Mouse (Mus musculus) R1 (cell line): ENCODE measurements around the gene Kit.

Experiments
- DNase-seq: peaks from one replicate; pipeline ENCODE4 v3.0.0-alpha.2; 2018; ENCODE audit warnings: low read depth, low spot score

Gene Kit

DNA sequence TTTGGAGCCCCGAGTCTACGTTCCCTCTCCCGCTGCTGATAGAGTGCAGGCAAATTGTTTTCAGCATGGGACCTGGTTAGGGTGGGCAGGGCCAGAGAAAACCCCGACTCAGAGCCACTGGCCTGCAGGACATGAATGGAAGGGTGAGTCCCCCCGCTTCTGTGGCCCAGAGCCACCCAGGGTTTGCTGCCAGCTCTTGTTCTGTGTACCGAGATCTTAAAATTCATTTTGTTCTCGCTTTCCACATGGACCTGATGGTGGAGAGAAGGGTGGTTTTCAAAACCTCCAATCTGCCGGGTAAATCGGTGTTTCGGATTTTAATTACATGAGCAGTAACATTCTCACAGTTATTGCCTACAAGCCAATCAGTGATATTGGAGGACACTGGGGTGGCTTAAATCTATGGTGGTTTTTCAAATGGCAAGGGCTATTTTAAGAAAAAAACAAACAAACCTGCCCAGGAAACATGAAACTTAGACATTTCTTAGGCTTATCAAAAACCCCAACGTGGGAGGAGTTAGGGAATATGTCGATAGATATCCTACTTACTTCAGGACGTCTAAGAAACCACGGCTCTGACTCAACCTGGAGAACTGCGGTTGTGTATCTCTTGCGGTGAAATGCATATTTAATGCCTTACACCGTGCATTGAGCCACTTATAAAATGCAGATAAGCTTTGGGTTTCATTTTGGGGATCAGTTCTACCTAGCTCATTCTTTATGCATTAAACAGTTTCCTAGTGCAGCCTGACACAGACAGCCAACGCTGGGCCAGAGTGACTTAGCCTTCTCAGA is 58.3 kb downstream of the Kit start:
- no peak for DNase-seq

DNA sequence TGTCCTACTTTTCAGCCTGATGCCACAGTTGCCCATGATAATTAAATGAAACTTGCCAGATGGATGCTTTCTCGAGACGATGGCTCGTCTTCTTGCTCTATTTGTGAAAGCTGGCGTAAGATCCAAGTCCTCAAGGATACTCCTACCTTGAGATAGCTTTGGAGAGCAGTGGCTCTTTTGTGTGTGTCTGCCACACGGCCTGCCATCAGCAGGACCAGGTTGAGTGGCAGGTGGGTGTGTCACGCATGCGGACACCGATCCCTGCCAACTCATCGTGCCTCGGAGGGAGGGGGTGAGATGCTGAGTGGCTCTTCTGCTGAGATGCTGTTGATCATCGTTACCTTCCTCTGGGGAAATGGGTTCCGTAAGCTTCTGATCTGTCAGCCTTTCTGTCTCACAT is 60.7 kb downstream of the Kit start:
- DNase-seq: no peak

DNA sequence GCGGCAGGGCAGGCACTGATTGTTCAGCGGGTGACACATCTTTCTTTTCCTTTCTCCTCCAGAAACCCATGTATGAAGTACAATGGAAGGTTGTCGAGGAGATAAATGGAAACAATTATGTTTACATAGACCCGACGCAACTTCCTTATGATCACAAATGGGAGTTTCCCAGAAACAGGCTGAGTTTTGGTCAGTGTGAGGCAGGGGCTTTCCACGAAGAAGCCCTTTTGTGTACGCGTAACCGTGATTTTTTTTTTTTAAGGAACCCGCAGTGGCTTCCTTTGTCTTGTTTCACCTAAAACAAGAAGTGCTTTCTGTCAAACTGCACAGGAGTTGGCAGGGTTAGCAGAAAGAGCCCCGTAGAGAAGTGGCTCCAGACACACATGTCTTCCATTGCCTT is 65.9 kb downstream of the Kit start:
- no peak for DNase-seq

DNA sequence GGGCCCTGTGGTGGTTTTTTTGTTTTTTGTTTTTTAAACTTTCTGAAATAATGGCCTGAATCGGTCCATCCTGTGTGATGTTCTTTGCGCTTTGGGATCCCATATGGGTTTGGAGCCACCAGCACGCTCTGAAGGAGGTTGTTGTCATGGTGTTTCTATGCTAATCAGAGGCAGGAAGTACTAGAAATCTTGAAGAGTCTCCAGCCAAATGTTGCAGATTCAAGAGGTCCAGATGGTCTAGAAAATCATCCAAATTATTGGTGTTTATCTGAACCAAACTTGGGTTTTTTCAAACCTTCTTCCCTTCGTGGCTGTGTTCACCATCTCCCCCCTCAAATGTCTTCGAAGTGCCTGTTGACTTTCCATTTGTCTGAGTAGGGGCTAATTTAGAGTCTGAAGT is 72.3 kb downstream of the Kit start:
- no peak for DNase-seq

DNA sequence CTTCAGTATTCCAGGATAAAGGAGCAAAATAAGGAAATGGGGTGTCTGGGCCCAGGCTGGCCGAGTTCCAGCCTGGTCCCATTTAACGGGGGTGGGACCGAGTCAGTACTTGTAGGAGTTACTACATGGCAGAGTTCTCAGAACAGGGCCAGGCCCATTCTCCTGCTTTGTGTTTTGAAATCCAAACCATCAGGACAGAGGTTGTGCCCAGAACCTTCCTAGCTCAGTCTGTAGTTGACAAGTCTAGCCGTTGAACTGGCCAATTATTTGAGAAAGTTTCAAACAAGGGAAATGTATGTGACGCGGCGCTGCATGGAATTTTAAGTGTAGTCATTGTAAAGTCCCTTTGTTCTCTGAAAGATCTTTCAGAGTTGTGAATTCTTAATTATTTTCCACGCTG is 75.8 kb downstream of the Kit start:
- DNase-seq: no peak

DNA sequence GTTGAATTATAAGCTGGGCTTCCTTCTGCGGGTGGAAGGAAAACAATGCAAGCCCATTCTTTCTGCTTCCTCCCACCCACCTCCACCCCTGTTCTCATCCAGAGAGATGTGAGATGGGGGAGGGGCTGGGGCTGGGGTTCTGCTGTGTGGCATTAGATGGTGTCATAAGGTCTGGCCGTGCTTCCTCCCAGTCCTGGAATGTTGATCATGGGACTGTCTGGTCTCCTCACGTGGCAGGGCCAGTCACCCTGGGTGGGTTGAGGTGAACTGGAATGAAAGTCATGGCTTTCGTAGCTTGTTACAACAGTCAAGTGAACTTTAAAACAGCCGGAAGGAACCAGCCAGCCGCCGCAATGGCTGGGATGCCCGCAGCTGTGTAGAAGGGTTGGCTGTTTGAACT is 78.7 kb downstream of the Kit start:
- peak; percentile 45 for DNase-seq

DNA sequence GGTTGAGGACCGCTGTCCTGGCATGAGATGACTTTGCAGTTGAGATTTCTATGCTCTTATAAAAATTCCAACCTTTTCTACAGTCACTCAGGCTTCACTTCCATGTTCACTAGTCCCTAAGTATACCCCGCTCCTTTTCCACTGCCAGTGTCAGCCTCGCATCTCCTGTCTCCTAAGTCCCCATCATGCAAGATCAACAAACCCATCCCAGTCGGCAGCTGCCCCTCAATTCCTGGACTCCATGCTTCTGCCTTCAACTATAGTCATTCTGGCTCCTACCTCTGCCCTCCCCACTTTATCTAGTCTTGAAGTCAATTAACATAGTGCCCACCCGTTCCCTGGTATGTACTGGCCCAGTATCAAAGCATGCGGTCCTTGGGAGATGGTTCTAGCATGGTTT is 83.9 kb downstream of the Kit start:
- no peak for DNase-seq

DNA sequence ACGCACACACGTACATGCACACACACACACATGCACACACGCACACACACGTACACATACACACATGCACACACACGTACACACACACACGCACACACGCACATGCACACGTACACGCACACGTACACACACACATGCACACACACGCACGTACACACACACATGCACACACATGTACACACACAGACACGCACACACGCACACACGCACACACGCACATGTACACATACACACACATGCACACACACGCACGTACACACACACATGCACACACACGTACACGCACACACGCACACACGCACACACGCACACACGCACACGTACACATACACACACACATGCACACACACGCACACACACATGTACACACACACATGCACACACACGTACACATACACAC is 85.6 kb downstream of the Kit start:
- no peak for DNase-seq

DNA sequence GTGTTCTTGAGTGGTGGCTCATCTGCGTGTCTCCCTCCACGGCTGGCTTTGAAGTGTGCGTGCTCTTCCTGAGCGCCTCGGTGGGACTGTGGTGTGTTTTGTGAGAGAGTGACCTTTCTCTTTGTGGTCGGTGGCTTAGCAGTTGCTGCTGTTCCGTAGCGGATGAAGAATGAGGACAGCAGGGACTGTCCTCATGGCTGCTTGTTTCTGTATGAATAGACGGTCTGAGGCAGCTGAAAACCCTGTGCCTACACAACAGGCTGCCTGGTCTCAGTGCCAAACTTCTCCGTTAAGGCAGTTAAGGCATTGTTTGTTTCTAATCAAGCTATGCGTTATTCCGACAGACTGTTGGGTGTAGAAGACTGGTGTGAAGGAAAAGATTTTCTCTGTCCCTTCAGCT is 87.8 kb downstream of the Kit start:
- DNase-seq: no peak

DNA sequence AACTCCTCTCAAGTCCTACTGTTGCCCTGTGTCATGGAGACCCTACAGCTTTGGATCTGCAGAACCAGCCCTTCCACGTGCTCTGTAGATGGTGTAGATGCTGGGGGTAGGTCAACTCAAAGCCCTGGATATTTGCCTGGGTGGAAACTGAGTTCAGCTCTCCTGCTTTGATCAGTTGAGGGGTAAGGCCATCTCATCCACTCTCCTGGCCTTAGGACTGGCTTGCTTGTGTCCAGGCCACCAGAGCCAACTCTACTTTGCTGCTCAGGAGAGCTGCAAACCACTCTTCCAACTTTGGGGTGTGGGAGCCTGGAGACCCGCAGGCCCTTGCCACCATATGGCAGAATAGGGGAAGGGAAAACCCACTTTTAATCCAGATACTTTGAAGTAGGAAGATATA is 89.1 kb downstream of the Kit start:
- DNase-seq: no peak

DNA sequence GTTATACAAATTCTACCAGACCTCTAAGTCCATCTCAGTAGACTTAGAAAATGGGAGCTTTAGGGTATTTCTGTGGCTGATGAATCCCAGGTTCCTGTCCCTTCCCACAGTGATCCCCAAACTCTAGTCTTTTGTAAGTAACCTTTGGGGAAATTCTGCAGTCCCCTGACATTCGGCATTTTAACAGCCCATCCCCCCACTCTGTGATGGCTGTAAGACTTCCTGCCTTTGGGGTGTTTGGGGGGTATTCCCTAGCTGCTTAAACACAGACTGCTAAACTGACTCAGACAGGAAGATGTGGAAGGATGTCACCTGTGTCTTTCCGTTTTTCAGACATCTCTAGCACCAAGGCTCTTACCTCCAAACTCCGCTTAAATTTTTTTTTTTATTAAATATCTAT is 92.4 kb downstream of the Kit start:
- no peak for DNase-seq

DNA sequence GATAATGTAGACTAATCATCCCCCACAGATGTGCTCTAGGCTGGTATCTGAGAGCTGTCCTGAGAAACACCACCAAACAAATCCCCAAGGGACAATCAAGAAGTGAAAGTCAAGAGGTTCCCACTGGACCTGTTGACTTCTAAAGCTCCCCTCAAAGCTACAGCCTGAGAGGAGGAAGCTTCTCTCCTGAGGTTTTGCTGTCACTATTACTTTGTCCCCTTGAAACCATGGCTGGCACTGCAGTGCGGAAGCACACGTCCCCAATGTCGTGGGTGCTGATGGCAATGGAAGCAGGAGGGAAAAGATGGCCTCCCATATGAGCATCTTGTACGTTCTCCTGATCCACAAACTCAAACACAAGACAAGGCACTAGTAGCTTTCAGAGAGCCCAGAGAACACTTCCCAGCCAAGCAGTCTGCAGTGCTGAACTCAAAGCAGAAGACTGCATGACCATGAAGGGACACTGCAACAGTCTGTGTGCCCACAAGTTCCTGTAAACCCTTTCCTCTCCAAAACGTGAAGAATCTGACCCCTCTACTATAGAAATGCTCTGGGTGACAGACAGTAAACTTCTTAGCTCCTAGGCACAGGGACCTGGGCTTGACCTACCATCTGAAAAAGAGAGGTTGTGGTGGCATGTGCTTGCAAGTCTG is 96.5 kb downstream of the Kit start:
- DNase-seq: no peak

DNA sequence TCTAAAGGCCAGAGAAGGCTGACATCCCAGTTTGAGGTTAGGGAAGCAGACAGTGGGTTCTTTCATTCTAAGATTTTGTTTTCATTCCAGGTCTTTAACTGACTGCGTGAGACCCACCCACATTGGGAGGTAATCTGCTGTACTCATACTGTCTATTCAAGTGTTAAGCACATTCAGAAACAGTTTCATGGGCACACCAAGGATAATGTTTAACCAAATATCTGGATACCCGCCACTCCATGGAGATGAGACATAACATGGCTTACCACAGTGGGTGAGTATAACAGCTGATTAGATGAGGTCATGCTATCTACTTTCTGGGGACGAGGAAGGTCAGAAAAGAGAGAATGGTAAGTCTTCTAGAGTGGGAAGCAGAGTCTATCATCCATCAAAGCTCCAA is 101.3 kb downstream of the Kit start:
- DNase-seq: no peak

DNA sequence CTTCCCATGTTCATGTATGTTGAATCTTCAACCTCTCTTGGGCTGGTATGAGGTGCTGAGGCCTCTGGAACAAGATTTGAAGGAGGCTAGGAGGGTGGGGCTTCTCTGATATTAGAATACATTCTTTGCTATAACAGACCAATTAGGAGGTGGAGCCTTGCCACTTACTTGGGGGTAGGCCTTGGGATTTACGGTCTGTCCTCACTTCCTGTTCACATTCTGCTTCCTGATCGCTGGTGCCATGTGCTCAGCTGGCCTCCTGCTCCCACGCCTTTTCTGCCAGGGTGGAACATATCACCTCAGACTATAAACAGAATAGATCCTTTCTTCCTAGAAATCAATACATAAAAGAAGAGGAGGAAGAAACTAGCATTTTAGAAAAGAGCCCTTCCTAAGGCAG is 105.2 kb downstream of the Kit start:
- DNase-seq: no peak

DNA sequence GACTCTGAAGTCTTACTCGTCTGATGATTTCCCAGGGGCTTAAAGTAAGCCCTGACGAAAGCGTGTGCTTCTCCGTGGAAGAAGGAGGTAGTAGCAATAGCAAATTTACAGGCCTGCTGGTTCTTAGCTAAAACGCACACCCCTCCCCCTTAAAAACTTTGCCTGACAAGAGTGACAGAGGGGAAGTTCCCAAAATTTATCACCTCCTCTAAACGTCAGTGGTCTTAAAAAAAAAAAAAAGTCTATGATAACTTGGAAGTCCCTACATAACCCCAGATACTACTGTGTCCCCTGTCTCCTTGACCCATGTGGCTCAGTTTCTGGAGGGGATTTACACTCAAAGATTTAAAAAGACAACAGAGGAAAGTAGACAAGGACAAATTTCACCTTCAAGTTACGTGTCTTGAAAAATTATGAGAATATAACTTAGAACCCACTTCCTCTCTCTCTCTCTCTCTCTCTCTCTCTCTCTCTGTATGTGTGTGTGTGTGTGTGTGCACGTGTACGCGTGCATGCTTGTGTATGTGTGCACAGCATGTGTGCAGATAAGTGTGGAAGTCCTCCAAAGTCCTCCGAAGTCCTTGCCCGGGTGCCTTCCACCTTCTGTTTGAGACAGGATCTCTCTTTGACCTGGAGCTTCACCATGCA is 120.6 kb downstream of the Kit start:
- DNase-seq: no peak

DNA sequence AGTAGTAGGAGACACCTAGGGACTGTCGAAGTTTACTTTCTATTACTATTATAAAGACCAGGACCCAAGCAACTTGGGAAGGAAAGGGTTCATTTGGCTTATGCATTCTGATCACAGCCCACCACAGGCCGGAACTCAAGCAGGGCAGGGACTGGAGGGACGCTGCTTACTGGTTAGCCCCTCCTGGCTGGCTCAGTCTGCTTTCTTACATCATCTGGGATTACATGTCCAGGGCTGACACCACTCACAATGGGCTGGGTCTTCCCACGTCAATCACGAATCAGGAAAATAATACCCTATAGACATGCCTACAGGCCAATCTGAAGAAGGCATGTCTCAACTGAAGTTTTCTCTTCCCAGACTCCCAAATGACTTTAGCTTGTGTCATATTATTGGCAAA is 122.2 kb downstream of the Kit start:
- no peak for DNase-seq

DNA sequence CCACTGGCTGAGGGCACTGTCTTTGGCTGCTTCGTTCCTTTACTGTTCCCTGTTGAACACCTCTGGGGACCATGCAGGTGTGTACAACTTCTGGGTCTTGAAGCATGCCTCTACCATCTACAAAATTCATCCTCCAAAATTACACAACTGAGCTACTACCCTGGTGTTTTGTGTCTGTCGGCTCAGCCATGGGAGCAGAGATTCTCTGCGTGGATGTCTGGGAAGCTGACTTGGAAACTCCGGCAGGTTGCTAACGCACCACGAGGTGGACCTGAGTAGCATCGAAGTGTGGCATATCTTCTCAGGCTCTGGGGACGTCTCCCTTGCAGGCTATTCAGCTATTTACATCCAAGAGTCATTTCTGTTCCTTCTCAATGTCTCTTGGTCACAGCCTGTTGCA is 123.8 kb downstream of the Kit start:
- no peak for DNase-seq

DNA sequence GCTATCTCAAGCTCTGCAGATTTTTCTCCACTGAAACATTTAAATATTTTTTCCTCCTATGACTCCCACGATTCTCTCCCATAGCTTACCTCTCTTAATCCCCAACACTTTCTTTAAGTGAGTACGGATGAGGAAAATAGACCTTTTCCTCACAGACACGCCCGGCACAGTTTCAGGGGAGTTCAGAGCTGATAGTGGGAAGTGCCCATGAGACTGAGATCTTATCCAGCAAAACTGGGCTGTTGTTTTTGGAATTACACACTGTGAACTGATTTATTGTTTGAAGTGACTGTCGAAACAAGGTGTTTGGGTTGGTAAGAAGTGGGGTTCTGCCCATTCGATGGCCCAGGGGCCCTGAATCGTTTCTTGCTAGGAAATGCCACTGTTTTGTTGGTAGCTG is 124.4 kb downstream of the Kit start:
- no peak for DNase-seq

DNA sequence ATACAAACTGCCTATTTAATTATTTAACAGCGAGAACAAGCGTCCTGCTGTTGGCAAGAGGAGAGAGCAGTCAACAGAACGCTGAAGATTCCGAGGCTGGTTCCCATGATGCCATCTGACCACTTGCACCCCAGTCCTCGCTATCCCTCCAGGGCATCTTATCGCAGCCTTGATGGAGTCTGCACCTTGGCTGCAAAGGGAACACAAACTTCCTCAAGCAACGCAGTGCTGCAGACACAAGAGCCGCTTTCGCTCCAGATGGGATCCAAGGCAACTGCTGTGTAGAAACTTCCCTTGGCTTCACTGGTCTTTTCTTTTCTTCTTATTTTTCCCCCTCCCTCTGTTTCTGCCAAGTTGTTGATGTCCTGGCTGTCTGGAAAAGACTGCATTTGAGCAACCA is 124.8 kb downstream of the Kit start:
- no peak for DNase-seq

DNA sequence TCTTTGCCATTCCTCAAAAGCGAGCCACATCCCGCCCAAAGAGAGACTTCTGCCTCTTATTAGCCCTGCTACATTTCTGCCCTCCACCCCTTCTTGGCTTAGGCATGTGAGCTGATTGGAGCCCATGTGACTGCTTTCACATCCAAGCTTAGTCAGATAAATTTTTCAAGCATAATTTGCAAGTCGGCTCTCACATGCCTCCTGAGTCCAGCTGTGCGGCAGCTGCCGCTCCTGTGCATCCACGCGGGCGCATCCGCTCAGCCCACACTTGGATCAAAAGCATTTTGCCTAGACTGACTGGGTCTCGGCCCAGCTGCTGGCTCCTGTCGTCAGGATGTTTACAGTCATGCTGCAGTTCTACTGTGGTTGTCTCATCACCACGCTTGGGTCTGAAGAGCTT is 126.9 kb downstream of the Kit start:
- DNase-seq: peak; percentile 20

DNA sequence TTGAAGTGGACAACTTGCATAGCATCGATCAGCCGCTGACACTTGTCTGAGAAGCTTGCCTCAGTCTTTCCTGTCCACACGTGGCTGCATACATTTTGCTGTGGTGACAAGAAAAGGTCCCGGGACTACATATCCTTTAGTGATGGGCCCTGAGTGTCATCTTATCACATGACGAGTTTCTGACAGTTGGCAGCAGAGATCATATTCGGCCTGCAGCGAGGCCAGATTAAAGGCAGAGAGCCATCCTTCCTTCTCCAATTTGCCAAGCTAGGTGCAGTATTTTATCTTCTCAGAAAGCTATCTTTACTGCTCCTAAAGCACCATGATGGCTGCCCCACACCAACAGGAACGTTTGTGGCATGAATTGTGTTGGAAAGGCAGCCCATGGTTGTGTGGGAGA is 127.4 kb downstream of the Kit start:
- DNase-seq: no peak

DNA sequence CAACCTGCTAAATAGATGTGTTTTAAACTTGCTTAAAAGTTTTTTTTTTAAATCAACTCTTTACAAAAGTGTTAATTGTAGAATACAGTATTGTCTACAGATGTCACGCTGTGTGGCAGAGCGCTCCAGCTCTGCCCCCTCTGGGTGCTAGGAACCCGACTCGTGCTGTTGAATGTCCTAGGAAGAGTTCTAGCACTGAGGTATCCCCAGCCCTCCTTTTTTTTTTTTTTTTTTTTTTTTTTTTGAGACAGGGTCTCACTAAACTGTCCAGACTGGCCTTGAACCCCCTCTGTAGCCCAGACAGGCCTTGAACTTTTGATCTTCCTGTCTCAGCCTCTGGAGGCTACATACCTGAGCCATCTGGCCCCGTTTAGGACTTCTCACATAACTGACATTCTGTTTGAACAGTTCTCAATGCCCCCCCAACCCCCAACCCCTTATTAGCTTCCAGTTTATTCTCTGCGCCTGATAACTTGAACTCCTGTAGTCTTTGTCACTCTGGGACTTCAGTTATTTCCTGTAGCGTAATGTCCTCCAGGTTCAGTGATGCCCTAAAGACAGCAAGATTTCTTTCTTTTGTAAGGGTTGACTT is 130.0 kb downstream of the Kit start:
- DNase-seq: no peak

DNA sequence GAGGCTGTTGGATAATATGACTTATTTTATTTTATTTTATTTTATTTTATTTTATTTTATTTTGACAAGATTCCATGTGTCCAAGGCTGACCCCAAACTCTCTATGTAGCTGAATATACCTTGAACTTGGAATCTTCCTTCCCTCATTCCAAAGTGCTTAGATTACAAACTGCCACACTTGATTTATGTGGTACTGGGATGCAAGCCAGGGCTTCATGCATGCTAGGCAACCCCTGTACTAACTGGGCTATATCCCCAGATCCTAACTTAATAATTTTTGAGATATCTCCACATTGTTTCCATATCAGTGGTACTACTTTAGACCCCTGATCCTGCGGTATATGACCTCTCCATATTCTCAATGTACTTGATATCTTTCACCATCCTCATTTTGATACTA is 130.7 kb downstream of the Kit start:
- DNase-seq: no peak
